ENCODE assay signal across 28 mouse cellular contexts in the genomic region with DNA sequence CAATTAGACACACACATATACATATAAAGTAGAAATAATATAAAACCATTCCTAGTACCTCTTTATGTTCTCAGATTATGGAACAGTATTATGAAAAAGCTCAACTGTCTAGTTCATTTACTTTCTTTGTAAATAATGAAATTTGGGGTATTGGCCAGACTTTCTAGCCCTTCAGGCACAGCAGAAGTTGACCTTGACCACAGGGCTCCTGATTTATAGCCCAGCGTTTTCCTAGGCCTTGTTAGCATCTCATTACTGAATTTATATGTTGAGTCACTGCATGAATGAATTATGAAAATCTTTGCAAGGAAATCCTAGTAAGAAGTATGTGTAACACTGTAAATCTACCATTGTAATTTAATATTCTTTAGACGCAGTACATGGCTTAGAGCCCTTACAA.
A peak's percentile ranks its signal among the peaks of the same experiment; 100 is the strongest.
DNase-seq lines count a peak whose midpoint lies in the region; TF ChIP-seq lines count a peak whose summit lies in the region.
"Had no signal": no experiment of that assay in that cellular context is flagged by ENCODE, and none has a peak within 500 bp of the region (broad histone marks: within the 10 kb centered on the region; RNA-seq: fewer than 3 reads in every experiment).

No protein-coding gene starts in this region.

- no peaks in the 10 kb centered on the region for H3K27me3 ChIP-seq in myocyte (ENCODE audit: control insufficient read depth, insufficient read depth, insufficient read length)
- H3K27me3 ChIP-seq: CH12.LX; embryonic facial prominence, embryonic 13.5 days; forebrain, embryonic 12.5 days; forebrain, embryonic 15.5 days; heart, embryonic 13.5 days; Patski had no signal

- H3K79me2 ChIP-seq in myocyte (ENCODE audit: control insufficient read depth, insufficient read depth), result no peaks in the 10 kb centered on the region

- H3K4me3 ChIP-seq in myocyte, result no peak overlapping the region
- H3K4me3 ChIP-seq: embryonic facial prominence, embryonic 10.5 days; embryonic facial prominence, embryonic 13.5 days; erythroblast, embryonic 14.5 days; forebrain, embryonic 12.5 days; forebrain, embryonic 15.5 days; heart, embryonic 13.5 days had no signal

- no peak overlapping the region for H3ac ChIP-seq in myocyte (ENCODE audit: control insufficient read depth, insufficient read length)

- DNase-seq in adrenal gland, adult 2 months, result peak; percentile 51
- DNase-seq in adrenal gland, postnatal 4 days (ENCODE audit: low spot score in 2 of 2), result no peak
- DNase-seq in adrenal gland, postnatal 10 days, result peak; percentile 34
- peak; percentile 46 to 61 for DNase-seq in adrenal gland, postnatal 36 days
- DNase-seq in adipocyte (ENCODE audit: low spot score), result no peak
- no peak for DNase-seq in heart, adult 11 months
- DNase-seq: B cell, adult 2 months; cerebellum, adult 11 months; cerebellum, adult 2 months; cerebellum, adult 9-11 months; cerebellum, postnatal 25 days; embryo, embryonic 11 days; gastrocnemius, postnatal 14 days; heart, adult 18-20 months; heart, postnatal 14 days; heart, postnatal 4 days; kidney, adult 18-20 months had no signal

- H3K36me3 ChIP-seq in myocyte (ENCODE audit: control insufficient read depth, insufficient read depth), result no peaks in the 10 kb centered on the region
- H3K36me3 ChIP-seq: embryonic facial prominence, embryonic 10.5 days; embryonic facial prominence, embryonic 13.5 days; forebrain, embryonic 12.5 days; forebrain, embryonic 15.5 days; G1E; heart, embryonic 13.5 days had no signal

- TF ChIP-seq POLR2A in myocyte (IDR thresholded peaks at IDR 0.05; ENCODE audit: insufficient read length, low read depth), result no peak

- peak overlapping the region; percentile 24 for H3K4me2 ChIP-seq in myocyte (ENCODE audit: low read depth)
- H3K4me2 ChIP-seq: embryonic facial prominence, embryonic 13.5 days; forebrain, embryonic 12.5 days; forebrain, embryonic 15.5 days; heart, embryonic 13.5 days; hindbrain, embryonic 14.5 days had no signal

TF ChIP-seq in myocyte, 11 proteins besides CTCF, POLR2A, EP300 and RAD21:
- TF ChIP-seq TCF12 (IDR thresholded peaks at IDR 0.05; ENCODE audit: insufficient read depth, poor library complexity, severe bottlenecking), result no peak
- no peak for TF ChIP-seq SRF (IDR thresholded peaks at IDR 0.05; ENCODE audit: control insufficient read depth, insufficient read length, low read depth)
- no peak for TF ChIP-seq REST (IDR thresholded peaks at IDR 0.05; ENCODE audit: insufficient read depth, insufficient read length)
- no peak for TF ChIP-seq CEBPB (IDR thresholded peaks at IDR 0.05; ENCODE audit: insufficient read depth, poor library complexity, severe bottlenecking)
- TF ChIP-seq USF1 (IDR thresholded peaks at IDR 0.05; ENCODE audit: low read depth), result no peak
- TF ChIP-seq MYOD1 (IDR thresholded peaks at IDR 0.05; ENCODE audit: control insufficient read depth in 1 of 3, insufficient read length in 2 of 3, low read depth in 2 of 3), result no peak
- no peak for TF ChIP-seq POLR2AphosphoS2 (IDR thresholded peaks at IDR 0.05; ENCODE audit: insufficient read length, low read depth)
- TF ChIP-seq E2F4 (IDR thresholded peaks at IDR 0.05; ENCODE audit: insufficient read depth), result no peak
- no peak for TF ChIP-seq TCF3 (IDR thresholded peaks at IDR 0.05; ENCODE audit: insufficient read length, low read depth)

Comparison
In these comparisons a context has a peak if more than half of its experiments do, and no peak if none do; other contexts are left out.
1. DNase-seq: peak in adrenal gland, adult 2 months (single experiment), adrenal gland, postnatal 10 days (single experiment) and adrenal gland, postnatal 36 days (2 of 2); none in adrenal gland, postnatal 4 days (0 of 2), adipocyte (single experiment) and heart, adult 11 months (single experiment).